Mouse (Mus musculus): ENCODE results near the gene Arid5b.

Arid5b gene

DNA sequence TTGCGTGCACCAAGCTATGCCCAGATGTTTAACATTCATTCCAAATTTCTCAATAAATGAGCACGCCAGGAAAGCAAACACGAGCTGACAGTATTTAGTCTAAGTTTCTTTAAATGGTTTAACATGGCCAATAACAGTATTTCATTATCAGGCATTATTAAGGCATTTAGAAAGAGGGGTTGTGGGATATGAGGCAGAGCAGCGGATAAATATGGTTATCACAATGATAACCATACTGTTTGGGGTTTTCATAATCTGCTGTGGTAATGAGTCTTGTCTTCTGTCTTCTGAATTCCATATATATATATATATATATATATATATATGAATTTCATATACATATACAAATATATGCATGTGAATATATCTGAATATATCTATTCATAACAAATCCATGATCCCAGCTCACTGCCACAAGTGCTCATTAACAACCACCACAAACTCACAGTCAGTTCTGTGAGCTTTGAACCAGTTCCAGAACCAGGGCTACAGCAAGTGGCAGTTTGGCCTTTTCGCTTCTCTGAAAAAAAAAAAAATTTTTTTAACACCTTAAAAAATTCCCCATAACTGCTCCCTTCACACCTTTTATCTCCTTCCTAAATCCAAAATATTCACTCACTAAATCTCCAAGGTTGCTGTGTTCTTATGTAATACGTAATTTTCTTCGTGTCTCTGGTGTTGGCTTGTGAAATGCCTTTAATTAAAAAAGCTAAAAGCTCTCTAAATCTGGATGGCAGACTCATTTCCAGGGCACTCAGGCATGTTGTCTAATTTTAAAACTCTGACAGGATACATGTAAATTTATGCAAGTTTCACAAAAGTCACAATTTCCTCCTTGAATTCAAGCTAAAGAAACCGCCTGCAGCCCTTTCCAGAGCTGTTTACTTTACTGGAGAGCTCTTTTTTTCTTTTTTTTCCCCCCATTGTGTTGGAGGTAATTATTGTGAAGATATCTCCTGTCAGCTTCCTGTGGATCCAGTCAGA lies 113.5 kb downstream of the Arid5b start:
- no peak for DNase-seq (ENCODE audit: low spot score)

- DNase-seq (ENCODE audit: low spot score) = no peak
Observed at GRCm38 (mm10) chr10:68164137-68164536, 114.4 kb downstream of the Arid5b start.

DNA sequence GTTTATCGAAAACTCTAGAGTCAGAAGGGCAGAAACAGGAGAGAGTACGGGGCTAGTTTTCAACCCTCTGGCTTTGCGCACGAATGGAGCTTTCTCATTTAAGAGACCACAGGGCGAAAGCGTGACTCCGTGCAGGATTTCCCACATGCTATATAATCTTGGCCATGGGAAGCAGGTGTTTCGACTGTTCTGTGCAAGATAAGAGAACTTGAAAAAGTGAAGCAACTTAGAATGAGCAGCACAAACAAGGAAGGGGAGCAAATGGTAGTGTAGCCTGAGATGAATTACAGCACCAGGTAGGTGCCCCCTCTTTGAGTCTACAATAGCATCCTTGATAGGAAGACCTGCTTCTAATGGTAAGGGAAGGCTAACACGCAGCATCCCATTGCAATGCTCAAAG lies 118.8 kb downstream of the Arid5b start:
- no peak for DNase-seq (ENCODE audit: low spot score)

DNA sequence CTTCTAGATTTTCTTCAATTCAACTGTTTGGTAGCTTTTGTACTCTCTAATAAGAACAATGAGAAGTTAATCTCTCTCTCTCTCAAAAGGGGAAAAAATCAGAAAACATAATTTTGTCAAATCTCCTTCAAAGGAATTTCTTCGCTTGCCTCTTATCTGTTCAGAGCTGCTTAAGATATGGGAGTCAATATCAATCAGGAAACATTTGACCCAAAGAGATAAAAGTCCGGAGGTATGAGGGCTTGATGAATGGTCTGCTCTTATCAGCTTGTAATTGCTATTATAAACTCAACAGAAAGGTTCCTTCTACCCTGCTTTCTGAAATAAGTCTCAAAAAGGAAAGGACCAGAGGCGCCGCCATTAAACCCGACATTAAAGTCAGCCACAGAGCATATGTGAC lies 120.0 kb downstream of the Arid5b start:
- no peak for DNase-seq (ENCODE audit: low spot score)

DNA sequence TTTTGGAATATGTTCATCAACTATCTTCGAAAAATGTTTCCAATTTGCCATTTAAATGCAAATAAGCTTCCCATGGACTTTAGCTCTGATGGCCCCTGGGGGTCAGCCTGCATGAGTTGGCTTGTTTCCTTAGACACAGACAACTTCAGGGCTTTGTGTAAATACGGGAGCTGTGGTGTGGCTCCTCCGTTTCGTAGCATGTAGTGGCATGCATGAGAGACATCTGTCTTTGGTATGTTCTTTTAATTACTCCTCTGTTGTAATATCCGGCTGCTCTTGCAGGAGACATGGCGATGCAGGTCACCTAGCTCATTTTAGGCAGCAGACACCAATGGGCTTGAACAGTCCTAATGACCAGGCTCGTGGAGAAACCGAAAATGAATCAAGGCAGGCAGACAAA lies 121.0 kb downstream of the Arid5b start:
- DNase-seq (ENCODE audit: low spot score) = no peak

DNA sequence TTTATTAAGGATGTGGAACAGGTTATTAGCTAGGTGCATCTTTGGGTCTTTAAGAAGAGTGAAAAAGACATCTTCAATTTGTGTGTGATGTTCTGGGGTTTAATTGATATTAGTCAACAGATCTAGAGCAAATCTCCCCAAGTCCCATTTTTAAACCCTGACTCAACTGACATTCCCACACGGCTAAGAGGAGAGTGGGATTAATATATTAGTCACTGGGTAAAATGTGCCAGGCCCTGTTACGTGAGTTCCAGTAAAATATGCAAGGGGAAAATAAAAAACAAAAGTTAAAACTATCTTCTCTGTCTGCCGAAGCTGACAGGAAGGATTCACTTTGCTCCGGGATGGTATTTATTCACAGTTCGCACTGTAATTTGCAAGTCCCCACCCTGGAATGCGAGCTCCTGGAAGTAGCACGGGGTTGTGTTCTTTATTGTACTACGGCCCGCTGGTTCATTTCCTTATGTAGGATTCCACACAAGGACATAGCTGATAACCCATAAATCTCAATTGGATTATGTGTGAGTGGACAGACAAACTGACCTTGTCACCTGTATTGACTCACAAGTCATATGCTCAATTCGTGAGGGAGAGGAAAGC lies 121.8 kb downstream of the Arid5b start:
- no peak for DNase-seq (ENCODE audit: low spot score)

- no peak for DNase-seq (ENCODE audit: low spot score)
Observed at GRCm38 (mm10) chr10:68156159-68156558, 122.4 kb downstream of the Arid5b start.

- DNase-seq (ENCODE audit: low spot score) = no peak
Observed at GRCm38 (mm10) chr10:68155431-68156119, 123.0 kb downstream of the Arid5b start.

DNA sequence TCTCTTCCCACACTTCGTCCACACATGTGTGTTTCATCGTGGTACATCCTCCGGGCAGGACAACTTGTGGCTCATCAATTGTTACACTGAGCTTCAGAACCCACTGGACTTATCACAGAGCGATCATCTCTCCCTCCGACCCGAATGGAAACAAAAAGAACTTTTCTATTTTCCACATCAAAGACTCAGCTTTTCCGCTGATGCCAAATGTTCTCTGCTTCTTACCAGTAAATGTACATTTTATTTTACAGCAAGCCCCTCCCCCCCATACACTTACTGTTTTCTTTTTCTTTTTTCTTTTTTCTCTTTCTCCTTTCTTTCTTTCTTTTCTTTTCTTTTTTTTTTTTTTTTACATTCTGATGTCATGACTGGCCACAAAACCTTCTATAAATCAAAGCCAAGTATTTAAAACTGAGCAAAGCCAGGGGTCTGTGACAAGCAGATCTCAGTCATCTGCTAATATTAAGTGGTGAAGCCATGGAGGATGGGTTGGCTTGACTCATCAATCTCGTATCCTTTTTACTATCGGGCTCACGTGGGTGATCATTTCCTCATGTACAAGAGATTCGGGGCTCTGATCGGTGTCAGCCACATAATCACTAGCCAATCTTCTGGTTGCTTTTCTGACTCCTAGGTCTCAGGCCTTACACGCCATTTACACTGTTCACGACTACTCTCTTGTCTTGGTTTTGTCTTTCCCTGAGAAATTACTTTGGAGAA lies 124.3 kb downstream of the Arid5b start:
- DNase-seq (ENCODE audit: low spot score) = no peak

GRCm38 (mm10) chr10:68153344-68154045 lies 125.0 kb downstream of the Arid5b start:
- DNase-seq (ENCODE audit: low spot score) = no peak

DNA sequence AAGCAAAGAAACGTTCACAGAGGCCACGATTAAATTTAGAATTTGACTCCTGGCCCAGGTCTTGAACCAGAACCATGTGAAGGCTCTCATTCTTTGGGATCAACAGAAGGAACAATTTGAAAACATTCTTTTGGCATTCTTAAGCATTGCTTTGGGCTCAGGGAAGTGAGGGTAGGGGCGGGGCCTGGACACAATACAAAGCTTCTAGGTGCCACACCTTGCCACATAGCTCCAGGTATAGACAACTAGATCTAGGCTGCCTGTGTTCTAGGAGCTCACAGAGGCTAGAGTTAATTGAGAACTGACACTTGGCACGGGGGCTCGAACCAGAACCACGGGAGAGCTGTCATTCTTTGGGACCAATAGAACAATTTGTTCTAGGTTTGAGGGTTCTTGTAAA lies 130.0 kb downstream of the Arid5b start:
- DNase-seq (ENCODE audit: low spot score) = no peak

DNA sequence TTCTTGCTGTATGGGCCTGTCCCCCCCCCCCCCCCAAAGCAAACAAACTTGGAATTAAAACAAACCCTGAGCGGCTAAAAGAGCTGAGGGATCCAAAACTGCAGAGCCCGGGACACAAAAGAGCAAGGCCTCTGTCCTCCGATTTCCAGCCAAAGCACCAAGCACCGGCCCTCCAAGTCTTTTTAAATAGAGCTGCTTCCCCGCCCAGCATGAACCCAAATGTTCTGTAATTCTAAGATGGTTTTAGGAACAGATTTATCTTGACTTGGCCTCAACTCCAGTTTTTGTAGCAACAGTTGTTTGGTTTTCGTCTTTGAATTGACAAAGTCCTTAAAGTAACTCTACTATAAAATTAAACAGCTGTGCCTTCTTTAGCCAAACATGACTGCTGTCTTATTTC lies 130.8 kb downstream of the Arid5b start:
- no peak for DNase-seq (ENCODE audit: low spot score)

GRCm38 (mm10) chr10:68146842-68147241 lies 131.7 kb downstream of the Arid5b start:
- peak; percentile 87 for DNase-seq (ENCODE audit: low spot score)

DNA sequence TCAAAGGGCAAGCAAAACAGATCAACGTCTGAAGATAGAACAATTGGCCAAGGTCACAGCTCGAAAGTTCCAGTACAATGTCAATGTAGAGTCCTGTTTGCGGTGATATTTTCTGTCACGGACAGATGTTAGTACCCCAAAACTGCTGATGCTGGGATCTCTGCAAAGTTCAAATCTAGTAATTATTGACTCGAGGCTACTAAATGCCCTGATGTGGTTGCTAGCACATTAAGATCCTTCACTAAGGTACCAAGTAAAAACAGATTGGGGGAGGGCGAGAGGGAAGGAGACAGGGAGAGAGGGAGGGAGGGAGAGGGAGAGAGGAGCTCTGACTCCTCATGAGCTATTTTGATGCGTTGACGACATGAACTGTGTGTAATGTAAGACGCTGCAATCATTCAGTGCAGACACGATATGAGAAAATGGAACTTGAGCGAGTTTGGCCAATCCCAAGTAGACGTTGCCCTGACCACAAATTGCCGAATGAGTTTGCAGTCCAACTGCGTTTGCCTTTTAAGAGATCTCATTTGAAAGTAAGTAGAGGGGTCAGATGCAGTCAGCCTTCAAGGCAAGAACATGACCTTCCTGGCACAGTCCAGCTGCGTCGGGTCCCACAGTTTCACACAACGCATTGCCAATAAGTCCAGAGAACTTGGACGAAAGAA lies 133.1 kb downstream of the Arid5b start:
- DNase-seq (ENCODE audit: low spot score) = no peak

- no peak for DNase-seq (ENCODE audit: low spot score)
Observed at GRCm38 (mm10) chr10:68142501-68142900, 136.0 kb downstream of the Arid5b start.

DNA sequence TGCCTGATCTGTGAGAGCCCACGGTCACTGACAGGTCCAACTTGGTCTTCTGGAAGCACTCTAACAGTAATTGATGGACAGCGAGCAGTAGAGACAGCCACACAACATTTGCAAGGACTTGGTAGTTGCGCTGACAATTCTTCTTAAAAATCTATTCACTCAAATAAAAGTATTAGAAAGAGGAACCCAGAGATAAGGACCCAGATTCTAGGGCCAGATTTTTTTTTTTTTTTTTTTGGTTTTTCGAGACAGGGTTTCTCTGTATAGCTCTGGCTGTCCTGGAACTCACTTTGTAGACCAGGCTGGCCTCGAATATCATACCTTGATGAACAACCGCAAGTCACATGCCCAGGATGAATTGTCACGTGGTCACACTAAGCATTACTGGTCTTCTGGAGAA lies 137.0 kb downstream of the Arid5b start:
- DNase-seq (ENCODE audit: low spot score) = no peak

DNA sequence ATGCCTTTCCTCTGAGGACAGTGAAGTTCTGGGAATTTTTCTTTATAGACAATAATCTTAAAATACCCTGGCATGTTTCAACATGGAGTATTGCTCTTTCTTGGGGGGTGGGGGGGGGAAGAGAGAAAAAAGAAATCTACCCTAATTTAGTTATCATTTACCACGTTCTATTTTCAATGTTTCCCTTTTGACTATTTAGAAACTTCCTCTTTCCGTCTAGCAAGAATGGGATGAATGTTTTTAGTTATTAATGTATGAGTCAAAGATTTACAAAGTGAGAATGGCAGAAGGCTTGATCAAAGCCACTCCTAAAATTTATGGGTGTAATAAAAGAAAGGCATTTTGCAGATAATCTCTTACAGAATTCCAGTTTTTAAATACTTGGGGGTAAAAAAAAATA lies 137.7 kb downstream of the Arid5b start:
- DNase-seq (ENCODE audit: low spot score) = no peak

DNA sequence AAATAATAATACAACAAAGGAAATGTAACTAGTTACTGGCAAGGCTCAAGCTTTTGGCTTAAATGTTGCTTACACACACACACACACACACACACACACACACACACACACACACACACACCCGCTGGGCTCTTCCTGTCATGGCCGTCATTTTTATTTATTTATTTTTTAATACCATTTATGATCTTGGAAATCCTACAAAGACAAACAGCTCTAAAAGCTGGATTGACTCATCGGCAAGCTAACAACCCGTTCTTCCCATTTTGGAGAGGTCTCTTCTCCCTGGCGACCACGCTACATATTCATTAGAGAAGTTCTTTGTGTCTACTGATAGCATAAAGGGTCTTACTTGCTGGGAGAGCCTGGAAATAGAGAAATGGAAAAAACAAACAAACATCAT lies 138.2 kb downstream of the Arid5b start:
- DNase-seq (ENCODE audit: low spot score) = no peak

DNA sequence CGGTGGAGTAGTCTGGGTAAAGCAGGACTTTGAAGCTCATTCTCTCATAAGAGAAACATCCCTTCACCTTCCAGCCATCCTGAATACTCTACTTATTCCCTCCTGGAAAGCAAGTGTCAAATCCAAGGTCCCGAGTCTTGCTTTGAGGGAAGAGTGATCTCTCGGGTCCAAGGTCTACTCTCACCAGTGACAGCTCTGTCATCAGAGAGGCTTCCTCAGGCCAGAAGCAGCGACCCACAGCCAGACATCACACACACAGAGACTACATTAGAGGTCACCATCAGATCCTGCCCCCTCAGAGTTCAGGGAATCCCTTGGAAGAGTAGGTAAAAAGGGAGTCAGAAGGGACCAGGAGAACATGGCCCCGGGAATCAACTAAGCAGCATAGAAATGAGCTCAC lies 140.4 kb downstream of the Arid5b start:
- DNase-seq (ENCODE audit: low spot score) = no peak

GRCm38 (mm10) chr10:68137151-68137833 lies 141.2 kb downstream of the Arid5b start:
- peak; percentile 68 for DNase-seq (ENCODE audit: low spot score)

All from embryo, embryonic 10.5 days (tissue).